Mouse (Mus musculus) ES-CJ7 (cell line): ENCODE measurements around the gene Rapgef4.
"Not testable (repeated sequence)": the region's sequence is repeated elsewhere in the genome, so short reads cannot be mapped to it uniquely, and the experiment has no call there.

Experiments used
- DNase-seq: peaks from one replicate; pipeline ENCODE4 v3.0.0; 2011; ENCODE audit warnings: low read depth, low spot score

Rapgef4 gene

DNA sequence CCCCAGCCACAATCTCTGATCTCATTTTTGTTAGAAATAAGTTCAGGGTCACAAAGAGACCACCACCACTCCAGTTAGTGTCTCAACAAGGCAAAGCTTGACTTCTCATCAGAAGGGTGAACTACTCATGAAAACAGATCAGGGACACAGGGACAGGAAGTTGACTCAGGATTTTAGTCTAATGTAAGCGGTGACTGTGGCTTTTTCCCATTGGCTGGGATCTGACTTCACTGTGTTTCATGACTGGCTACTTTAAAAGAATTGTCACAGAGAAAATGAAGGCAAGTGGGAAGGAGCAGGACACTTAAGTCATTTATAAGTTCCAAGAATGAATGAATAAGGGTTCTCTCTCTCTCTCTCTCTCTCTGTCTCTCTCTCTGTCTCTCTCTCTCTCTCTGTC lies 45.5 kb downstream of the Rapgef4 start:
- DNase-seq: no peak

DNA sequence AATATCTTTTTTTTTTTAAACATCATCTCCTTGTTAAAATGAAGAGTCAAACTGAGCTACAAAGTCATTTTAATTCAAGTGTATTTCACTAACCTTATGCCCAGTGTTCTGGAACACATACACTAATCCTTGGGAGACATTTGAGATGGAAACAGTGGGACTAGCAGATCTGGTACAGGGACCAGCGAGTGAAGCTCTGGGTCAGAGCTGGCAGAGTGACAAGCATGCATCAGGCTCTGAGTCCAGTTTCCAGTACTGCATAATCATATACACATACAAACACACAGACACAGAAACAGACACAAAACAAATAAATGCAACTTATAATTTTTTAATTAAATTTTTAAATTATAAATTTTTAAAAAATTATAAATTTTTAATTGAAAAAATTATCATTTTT lies 48.0 kb downstream of the Rapgef4 start:
- no peak for DNase-seq

DNA sequence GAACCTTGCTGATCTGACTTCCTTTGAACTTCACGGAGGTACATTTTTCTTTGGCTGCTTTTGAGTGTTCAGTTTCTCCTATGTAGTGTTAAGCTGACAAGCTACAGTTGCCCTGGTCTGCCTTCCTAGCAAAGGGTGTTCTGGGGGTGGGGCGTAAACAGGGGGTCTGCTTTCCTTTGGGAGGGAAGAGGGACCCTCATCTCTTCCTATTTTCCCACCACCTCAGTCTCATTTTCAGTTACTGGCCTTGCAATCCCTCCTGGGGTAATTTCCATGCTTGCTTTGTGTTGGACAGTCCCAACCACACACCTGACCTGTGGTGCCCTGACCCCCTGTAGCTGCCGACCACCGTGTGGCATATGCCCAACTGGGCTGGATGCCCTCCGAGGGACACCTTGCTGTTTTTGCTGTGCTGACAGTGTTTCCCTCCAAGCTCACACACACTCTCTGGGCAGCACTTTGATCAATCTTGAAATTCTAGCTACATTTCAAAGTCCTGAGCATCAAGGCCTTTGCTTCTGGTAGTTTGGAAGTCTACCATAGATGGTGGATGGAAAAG lies 48.6 kb downstream of the Rapgef4 start:
- DNase-seq: no peak

DNA sequence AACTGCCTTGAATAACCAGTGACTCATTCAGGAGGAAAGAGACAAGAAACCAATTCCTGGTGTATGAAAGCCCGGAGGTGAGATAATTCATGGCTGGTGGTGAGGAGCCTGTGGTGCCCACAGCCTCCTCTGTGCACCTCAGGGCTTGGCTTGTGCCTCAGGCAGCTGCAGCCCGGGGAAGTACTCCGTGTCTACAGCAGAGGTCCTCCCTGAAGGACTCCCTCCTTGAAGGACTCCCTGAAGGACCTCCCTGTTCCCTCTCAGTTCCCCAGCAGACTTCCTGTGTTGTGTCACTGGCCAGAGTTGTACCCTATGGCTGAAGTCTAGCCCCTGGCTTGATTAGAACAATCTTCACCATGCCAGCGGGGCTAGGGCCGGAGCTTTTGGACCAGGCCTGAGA lies 50.7 kb downstream of the Rapgef4 start:
- DNase-seq: no peak

DNA sequence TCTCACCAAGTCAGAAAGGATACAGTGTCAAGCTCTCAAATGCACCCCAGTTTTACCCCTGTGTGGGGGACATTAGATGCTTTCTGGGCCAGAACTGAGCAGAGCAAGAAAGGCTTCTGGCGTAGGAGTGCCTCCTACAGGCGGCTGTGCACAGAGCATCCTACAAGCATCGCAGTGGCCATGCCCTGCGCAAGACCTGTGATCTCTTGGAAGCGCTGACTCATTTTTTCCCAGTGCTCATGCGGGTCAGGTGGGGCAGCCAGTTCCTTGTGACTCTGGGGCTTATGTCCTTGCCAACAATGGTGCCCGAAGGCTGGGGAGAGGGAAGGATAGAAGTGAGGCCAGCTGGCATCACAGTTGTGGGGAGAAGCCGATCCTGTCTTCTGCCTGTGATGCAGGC lies 54.6 kb downstream of the Rapgef4 start:
- peak; percentile 67 for DNase-seq

DNA sequence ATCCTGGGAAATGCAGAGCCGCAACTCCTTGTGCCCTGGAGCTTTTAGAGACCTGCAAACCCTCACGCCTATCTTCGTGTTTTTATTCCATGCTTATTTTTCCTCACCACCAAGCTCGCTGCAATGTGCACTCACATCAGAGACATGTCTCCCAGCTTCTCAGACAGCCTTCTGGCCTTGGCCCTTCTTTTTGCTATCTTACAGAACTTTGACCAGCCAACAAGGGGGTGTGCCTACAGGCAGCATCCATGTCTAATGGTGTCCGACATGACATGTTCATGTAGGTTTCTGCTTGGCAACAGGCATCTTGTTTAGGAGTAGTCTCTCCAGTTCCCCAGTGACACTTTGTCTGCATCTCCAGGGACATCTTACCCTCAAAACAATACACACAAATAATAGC lies 56.3 kb downstream of the Rapgef4 start:
- DNase-seq: no peak

DNA sequence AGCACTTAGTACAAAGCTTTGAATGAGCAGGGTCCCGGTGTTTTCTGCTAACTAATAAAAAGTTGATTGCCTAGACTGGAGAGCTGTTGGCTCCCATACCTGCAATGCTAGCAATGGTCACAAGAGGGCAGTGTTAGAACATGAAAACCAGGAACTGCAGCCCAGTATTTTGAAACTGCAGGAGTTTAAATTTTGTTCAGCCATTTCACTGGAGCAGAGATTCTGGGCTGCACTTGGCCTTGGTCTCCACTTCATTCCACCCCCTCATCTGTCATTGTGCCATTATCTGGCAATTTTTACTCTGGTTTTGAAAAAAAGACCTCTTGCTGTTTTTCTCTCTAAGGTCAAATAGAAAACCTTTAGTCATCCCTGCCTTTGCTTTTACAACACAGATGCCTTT lies 57.2 kb downstream of the Rapgef4 start:
- peak; percentile 71 for DNase-seq

DNA sequence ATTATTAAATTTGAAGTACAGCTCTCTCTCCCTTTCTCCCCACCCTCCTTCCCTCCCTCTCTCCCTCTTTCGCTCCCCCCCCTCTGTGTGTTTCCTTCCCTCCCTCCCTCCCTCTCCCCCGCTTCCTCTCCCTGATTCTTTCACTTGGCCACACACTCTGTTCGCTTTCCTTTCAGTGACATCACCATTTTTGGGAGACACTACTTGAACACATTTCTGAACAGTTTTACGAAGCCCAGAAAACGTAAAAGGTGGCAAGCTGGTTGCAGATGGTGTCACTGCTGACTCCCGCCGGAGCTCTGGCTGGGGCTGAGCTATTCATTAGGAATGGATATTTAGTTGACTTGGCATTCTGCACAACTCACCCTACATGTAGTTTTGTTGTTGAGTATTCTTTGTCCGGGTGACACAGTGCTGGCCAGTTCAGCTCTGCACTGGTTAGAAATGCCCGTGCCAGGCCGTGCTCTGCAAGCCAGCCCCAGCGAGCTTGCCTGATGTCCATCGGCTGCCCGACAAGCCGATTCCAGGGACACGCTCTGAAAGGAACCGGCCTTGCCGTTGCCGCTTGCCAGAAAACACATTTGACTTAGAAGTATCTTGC lies 57.7 kb downstream of the Rapgef4 start:
- no peak for DNase-seq

DNA sequence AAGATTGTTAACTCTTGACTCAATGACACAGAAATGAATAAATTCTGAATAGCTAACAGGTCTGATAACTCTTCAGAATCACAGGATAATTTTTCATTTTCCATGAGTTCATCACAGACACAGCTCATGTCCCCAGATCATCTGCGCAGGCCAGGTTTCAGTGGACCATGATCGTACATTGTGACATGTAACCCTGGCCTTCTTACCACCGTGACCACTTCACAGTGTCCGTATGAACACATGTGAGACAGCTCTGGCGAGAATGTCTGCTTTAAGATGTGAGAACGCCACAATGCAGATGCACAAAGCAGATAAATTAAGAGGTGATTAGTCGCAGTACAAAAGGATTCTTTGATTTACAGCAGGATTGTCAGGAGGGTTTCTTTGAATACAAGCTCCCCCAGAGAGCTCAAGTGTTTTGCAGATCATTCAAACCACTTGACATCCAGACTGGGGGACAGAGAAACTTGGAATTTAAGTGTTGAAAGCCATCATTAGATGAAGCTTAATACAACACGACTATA lies 58.5 kb downstream of the Rapgef4 start:
- no peak for DNase-seq

DNA sequence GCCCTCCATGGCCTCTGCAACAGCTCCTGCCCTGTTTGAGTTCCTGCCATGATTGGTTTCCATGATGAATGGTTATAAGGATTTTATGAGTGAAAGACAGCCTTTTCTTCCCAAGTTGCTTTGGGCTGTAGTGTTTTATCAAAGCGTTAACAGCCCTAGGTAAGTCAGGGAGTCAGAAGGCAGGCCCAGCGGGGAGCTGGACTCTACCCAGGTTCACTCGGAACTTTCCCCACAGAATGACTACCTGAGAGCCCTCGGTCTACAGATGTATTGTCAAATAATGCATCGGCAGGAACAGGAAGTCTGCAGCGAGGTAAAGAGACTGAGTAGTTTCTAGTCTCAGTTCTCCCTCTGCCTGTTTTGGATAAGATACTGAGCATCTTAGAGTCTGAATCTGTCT lies 60.0 kb downstream of the Rapgef4 start:
- no peak for DNase-seq

DNA sequence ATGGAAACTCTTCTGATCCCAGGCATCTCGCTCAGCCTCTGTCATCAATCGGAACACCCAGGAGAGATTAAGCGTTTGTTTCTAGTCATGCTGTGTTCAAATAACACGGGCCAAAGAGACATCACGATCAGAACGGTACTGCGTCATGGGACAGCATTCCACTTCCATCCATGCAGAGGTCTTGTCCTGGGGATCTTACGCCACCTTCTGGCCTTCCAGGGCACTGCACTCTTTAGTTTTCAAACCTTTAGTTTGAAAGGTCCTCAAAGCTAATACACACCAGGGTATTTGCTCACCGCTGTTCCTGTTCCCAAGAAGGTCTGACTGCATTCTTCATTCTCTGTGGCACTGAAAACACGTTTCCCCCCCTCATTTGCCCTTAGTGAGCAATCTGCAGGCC lies 61.1 kb downstream of the Rapgef4 start:
- peak; percentile 66 for DNase-seq

DNA sequence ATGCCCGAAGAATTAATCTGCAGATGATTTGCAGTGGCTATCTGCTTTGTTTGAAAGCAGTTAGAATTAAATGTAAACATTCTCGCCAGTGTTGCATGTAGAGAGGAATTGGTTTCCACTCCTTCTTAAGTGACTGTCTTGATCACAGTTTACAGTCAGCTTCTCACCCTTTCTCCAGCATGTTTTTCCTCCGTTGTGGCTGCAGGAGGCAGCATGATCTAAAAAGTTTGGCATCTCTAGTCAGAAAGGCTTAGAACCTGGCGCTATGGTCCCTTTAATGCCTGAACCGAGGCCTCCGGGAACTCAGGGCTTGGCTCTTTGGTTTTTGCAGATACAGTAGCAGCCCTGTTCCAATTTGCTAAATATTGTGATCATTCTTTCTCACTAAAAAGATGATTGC lies 63.2 kb downstream of the Rapgef4 start:
- no peak for DNase-seq

DNA sequence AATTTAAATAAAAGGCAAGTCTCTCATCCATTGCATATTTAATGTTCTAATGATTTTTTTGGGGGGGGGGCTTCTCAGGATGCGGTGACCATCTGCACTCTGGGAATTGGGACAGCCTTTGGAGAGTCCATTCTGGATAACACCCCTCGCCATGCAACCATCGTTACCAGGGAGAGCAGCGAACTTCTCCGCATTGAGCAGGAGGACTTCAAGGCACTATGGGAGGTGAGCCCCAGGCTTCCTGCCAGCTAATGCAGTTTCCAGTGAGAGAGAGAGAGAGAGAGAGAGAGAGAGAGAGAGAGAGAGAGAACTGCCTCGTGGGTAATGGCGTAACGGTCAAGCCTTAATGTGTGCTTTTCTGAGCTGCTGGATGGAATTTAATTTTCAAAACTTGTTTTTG lies 64.0 kb downstream of the Rapgef4 start:
- no peak for DNase-seq

DNA sequence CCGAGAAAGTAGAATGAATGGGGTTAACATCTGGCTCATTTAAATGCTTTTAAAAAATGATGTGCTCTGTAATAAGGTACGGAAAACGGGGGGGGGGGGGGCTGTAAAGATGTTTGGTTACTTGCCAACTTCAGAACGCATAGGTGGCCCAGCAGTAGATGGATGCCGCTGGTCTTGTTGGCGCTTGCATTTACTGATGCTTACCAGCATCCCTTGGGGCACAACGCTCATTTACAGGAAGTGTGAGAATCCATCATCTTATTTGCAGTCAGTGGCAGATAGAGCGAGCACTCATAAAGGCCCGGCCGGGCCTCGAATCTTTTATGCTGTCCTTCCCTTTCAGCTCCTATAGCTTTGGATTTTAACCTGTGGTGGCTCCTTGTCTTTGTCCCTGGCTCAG lies 64.6 kb downstream of the Rapgef4 start:
- DNase-seq: no peak

DNA sequence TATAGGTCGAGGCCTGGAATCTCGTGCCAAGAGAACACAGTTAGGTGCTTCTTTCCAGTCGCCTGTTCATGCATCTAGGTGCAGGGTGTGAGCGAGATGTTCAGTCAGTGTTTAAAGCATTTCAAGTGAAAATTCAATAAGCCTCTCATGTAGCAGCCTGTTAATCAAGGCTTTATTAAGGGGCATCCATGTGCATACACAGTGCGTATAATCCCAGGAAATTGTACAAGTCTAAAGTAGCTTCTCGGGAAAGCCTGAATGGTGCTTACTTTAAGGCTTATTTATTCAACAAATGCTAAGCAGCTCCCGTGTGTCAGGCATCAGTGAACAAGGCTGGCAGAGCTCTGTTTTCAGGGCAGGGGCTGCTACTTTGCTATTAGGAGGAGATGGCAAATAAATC lies 69.4 kb downstream of the Rapgef4 start:
- DNase-seq: no peak

DNA sequence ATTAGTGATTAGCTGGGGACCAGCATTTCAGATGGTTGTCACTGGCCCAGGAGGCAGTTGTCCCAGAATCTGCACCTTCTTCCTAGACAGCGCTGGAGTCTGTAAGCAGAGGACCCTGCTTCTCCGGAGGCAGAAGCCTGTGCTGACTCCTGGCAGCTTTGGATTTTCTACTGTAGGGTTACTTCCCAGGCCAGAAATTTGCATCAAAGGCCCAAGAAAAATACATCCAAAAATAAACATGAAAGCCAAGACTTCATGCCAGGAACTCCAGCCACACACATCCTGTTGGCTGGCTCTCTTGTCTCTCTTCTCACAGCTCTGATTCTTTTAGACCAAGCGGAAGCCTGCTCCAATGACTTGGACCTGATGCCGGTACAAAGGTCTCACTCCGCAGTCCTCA lies 73.2 kb downstream of the Rapgef4 start:
- no peak for DNase-seq

DNA sequence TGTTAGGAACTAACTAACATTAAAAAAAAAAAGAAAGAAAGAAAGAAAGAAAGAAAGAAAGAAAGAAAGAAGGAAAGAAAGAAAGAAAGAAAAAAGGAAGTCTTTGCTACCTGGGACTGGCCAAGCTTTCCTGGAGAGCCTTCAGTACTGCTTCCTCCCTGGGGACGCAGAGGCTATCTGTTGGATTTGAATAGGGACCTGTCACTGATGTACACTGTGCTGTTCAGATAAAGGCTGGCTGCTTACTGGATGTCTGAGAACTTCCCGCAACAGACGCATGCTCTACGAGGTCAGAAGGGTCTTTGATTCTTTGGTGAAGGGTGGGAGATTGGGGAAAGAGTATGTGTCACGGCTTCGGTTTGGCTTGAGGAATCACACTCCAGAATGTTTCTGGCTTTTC lies 73.7 kb downstream of the Rapgef4 start:
- DNase-seq: no peak

DNA sequence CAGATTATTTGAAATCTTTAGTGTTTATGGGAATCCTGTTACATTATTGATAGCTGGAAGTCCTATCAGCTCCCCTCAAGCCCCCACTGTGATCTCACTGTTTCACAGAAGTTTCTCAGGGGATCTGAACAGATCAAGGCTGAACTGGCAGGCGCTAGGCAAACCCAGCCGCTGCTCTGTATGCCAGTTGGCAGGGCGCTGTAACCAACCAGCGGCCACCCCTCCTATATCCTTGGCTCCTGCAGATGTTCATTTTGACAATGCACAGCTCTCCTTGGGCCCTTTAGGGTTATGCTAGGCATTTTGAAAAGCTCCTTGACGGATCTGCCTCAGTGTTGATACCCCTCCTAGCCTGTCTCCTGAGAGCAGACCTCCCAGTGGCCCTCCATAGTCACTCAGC lies 74.4 kb downstream of the Rapgef4 start:
- DNase-seq: no peak

DNA sequence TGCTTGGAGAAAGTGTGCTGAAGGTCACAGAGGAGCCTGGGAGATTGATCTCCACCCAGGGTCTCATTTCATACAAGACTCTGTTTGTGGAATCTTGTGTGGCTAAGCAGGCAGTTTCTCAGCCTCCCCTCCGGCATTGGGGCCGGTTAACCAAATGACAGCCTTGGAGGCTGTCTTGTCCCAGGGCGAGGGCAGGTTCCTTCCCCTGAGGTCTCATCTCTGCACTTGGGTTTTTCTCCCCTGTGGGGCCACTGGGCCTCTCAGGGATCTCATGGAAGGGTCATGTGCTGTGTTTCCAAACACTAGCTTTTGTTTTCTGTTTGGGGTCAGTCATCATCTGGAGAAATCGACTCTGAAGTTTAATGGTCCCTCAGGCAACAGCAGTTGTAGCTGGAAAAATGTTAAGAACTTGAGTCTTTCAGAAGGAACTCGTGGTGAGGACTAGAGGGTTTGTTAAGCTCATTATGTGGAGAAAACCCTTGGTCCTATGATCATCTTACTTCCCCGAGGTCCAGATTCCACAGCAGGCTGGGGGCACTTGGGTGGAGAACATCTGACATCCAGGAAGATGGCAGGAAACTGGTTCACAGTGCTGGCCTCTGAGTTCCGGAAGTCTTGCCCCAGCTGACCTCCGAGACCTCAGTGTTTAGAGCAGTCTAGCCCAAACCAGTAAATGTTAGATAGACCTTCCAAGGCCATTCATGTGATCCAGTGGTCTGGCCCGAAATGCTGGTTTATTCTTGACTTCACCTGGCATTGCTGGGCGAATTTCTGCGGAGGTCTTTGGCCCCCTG lies 75.2 kb downstream of the Rapgef4 start:
- DNase-seq: no peak

DNA sequence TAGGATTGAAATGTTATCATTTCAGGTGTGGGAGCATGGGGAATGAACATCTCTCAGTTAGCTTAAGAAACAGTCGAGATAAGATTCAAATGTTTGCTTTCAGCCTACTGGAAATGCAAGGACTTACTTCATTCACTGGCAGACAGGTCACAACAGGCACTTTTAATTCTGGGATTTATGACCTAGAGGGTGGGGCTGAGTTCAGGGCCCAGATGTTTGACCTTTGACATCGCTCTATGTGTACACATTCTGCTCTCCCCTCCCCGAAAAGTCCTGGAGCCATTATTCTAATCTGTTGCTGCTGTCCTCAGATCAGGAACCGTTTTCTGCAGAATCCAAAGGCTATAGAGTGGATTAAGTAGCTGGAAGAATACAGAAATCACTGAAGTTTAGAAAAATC lies 81.9 kb downstream of the Rapgef4 start:
- DNase-seq: no peak

DNA sequence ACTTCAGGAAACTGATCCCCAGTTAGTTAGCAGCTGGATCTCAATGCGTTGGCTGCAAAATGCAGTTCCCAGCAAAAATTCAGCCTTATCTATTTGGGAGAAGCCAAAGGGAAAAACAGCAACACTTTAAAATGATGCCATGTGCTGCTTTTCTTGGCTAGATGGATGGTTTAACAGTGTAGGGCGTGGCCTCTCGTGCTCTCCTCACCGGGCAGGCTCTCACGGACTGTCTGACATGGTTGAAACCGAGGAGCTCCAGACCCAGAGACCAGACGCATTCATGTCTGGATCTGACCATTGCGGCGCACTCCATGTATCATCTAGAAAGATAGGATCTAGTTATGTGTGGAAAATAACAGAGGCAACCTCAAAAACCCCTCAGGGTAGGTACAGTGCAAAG lies 87.5 kb downstream of the Rapgef4 start:
- no peak for DNase-seq

DNA sequence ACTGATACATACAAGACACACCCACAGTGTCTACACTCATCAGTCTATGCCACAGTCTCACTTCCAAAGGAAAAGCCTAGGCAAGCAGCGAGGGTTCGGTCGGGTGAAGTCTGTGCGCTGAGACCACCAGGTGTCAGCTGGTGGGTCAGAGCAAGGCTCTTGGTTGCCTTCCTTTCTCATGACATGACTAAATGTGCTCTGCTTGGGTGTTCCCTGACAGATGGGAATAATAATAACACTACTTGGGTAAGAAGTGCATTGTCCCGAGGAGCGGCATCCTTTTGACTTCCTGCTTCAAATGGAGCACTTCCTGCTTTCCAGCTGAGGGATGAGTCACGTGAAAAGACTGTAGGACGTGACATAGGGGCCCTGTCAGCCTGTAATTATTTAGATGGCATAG lies 89.0 kb downstream of the Rapgef4 start:
- DNase-seq: no peak

DNA sequence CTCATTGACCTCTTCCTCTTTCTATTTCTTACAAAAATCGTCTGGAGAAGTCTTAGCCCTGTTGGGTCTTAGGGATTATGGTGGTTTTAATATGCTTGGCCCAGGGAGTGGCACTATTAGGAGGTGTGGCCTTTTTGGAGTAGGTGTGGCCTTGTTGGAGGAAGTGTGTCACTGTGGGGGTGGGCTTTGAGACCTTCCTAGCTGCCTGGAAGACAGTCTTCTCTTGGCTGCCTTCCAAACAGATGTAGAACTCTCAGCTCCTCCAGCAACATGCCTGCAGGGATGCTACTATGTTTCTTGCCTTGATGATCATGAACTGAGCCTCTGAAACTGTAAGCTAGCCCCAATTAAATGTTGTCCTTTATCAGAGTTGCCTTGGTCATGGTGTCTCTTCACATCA lies 92.1 kb downstream of the Rapgef4 start:
- not testable (repeated sequence) for DNase-seq
